Mouse (Mus musculus) megakaryocyte, embryonic 14.5 days (primary cell): ENCODE measurements around the gene Arhgef39.

Source experiments
- FLI1 ChIP-seq: IDR thresholded peaks from 2 replicates; pipeline ENCODE4 v1.6.1; 2012; ENCODE audit warnings: low read length, inconsistent platforms, mixed read lengths
- GATA1 ChIP-seq: IDR thresholded peaks from 3 replicates; pipeline ENCODE4 v1.6.1; 2012; ENCODE audit warnings: mixed read lengths, low read length, inconsistent platforms, borderline replicate concordance

DNA sequence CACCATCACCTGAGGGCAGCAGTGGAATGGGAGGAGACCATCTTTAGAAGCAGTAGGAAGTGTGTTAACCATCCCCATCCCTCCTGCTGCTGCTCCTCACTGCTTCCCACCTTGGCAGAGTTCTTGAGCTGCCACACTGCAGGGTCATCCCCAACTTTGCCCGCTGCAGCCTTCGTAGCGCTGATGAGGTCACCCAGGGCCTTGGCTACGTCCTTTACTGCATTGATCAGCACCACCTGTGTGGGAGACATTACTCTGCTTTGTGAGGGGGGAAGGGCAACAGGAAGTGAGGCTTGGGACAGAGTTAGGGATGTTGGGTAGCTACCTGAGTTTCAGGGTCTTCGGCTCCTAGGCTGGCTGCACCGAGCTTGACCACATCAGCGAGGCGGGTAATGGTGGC is 36.1 kb upstream of the Arhgef39 start:
- TF ChIP-seq GATA1 (no peak), FLI1 (no peak)
